Mouse (Mus musculus) stomach, embryonic 16.5 days (tissue): ENCODE measurements around the gene Slc5a4b. TPM values are rescaled to one million over a fixed set of nuclear protein-coding genes. Genes with fewer than 3 reads are reported as not detected.

Experiments
- ATAC-seq: fragments of 200-750 bp; cut with Nextera tagmentation; 2 replicates; pipeline ENCODE4 v1.8.0; 2017; ENCODE audit warnings: moderate number of reproducible peaks, moderate TSS enrichment; ENCODE audit not compliant: insufficient read depth, low FRiP score
- H3K27ac ChIP-seq: fragments of 300-500 bp; sonication (generic); 2 replicates; pipeline ENCODE4 v1.5.1; 2014; ENCODE audit warnings: low read length
- H3K27me3 ChIP-seq: fragments of 300-500 bp; sonication (generic); 2 replicates; pipeline ENCODE4 v1.6.1; 2014; ENCODE audit warnings: low read length, control low read depth, mixed read lengths; ENCODE audit not compliant: control insufficient read depth, insufficient read depth
- H3K36me3 ChIP-seq: fragments of 300-500 bp; sonication (generic); 2 replicates; pipeline ENCODE4 v1.6.1; 2014; ENCODE audit warnings: low read length; ENCODE audit not compliant: control insufficient read depth, insufficient read depth
- H3K4me1 ChIP-seq: fragments of 300-500 bp; sonication (generic); 2 replicates; pipeline ENCODE4 v1.6.1; 2014; ENCODE audit warnings: low read length, control low read depth, mixed read lengths; ENCODE audit not compliant: control insufficient read depth, insufficient read depth
- H3K4me2 ChIP-seq: fragments of 300-500 bp; sonication (generic); 2 replicates; pipeline ENCODE4 v1.6.1; 2014; ENCODE audit warnings: low read depth, low read length, mixed read lengths
- H3K4me3 ChIP-seq: fragments of 300-500 bp; sonication (generic); replicated peaks from 2 replicates; pipeline ENCODE4 v1.5.1; 2014; ENCODE audit warnings: mild to moderate bottlenecking, low read length
- H3K9ac ChIP-seq: fragments of 300-500 bp; sonication (generic); 2 replicates; pipeline ENCODE4 v1.6.1; 2014; ENCODE audit warnings: low read length
- H3K9me3 ChIP-seq: fragments of 300-500 bp; sonication (generic); replicated peaks from 2 replicates; pipeline ENCODE4 v1.6.1; 2016; ENCODE audit warnings: low read length, control low read depth; ENCODE audit not compliant: control insufficient read depth
- WGBS: fragments of 180-500 bp; shearing (Covaris S2); extraction: QIAGEN DNeasy Blood & Tissue Kit; methylation state at CpG from one replicate; pipeline ENCODE4 v1.1.7; 2014; 5-methylcytosine and 5-hydroxymethylcytosine counted together
- polyA plus RNA-seq: library from polyadenylated mRNA; unstranded; fragments of >200 nt; fragmentation: Nextera tagmentation; extraction: Ambion mirVana; gene quantifications from 2 replicates; pipeline ENCODE4 v1.2.1, GENCODE M21; 2015

The Slc5a4b gene
- polyA plus RNA-seq, 1 experiment from 2014 or later, result 0.15 TPM

GRCm38 (mm10) chr10:76032402-76033118 is 78.2 kb downstream of the Slc5a4b start, which contains the start of gene Zfp280b:
Zfp280b (plus strand) TSS chr10:76032650.
- peak within 1 kb of the TSS; percentile 69; the same call in 1 of the 2 replicates for H3K27ac ChIP-seq
- H3K9ac ChIP-seq, result peak within 1 kb of the TSS; percentile 94
- WGBS, result under 1% methylated on average over 58 of the region's 58 CpGs
- no peaks in the 10 kb centered on the region for H3K27me3 ChIP-seq
- peak within 1 kb of the TSS; percentile 85 for H3K4me3 ChIP-seq
- H3K4me2 ChIP-seq, result peak within 1 kb of the TSS; percentile 75
- no peaks in the 10 kb centered on the region for H3K9me3 ChIP-seq
- H3K4me1 ChIP-seq, result no peaks in the 10 kb centered on the region
- H3K36me3 ChIP-seq, result 0 out of 2 replicates have a peak, but pooled peaks cover under 1% of the 10 kb centered on the region
- peak; percentile 98 for ATAC-seq

- H3K9ac ChIP-seq, result peak overlapping the region; percentile 94
- H3K27me3 ChIP-seq, result no peaks in the 10 kb centered on the region
- WGBS, result 49% methylated on average over 14 of the region's 14 CpGs
- H3K4me2 ChIP-seq, result peak overlapping the region; percentile 75
- peak overlapping the region; percentile 69; the same call in 1 of the 2 replicates for H3K27ac ChIP-seq
- peak overlapping the region; percentile 85 for H3K4me3 ChIP-seq
- no peaks in the 10 kb centered on the region for H3K36me3 ChIP-seq
- H3K9me3 ChIP-seq, result no peaks in the 10 kb centered on the region
- peak; percentile 72 for ATAC-seq
- no peaks in the 10 kb centered on the region for H3K4me1 ChIP-seq
These were observed 79.0 kb downstream of the Slc5a4b start for GRCm38 (mm10) chr10:76031511-76032401.

- WGBS, result 65% methylated on average over 5 of the region's 5 CpGs
These were observed 80.3 kb downstream of the Slc5a4b start for GRCm38 (mm10) chr10:76030496-76030895.

GRCm38 (mm10) chr10:76029276-76029675 is 81.5 kb downstream of the Slc5a4b start:
- Histone ChIP-seq H3K36me3 (no peaks in the 10 kb centered on the region), H3K4me2 (no peak overlapping the region), H3K27me3 (no peaks in the 10 kb centered on the region), H3K9me3 (no peaks in the 10 kb centered on the region), H3K9ac (no peak overlapping the region), H3K27ac (no peak overlapping the region), H3K4me1 (no peaks in the 10 kb centered on the region), H3K4me3 (no peak overlapping the region)
- 82% methylated on average over 5 of the region's 5 CpGs for WGBS
- ATAC-seq, result no peak

More at GRCm38 (mm10) chr10:76030496-76030895, 80.3 kb downstream of the Slc5a4b start:
- no peaks in the 10 kb centered on the region for H3K4me1 ChIP-seq
- no peak overlapping the region for H3K9ac ChIP-seq
- no peak overlapping the region for H3K4me2 ChIP-seq
- ATAC-seq, result no peak
- H3K9me3 ChIP-seq, result no peaks in the 10 kb centered on the region
- no peak overlapping the region for H3K27ac ChIP-seq
- H3K27me3 ChIP-seq, result no peaks in the 10 kb centered on the region
- no peak overlapping the region for H3K4me3 ChIP-seq
- no peaks in the 10 kb centered on the region for H3K36me3 ChIP-seq

- no peaks in the 10 kb centered on the region for H3K27me3 ChIP-seq
- H3K4me1 ChIP-seq, result no peaks in the 10 kb centered on the region
- H3K4me3 ChIP-seq, result no peak overlapping the region
- H3K9ac ChIP-seq, result no peak overlapping the region
- H3K27ac ChIP-seq, result no peak overlapping the region
- WGBS, result 65% methylated on average over 9 of the region's 9 CpGs
- H3K9me3 ChIP-seq, result no peaks in the 10 kb centered on the region
- no peaks in the 10 kb centered on the region for H3K36me3 ChIP-seq
- ATAC-seq, result no peak
- no peak overlapping the region for H3K4me2 ChIP-seq
These were observed 82.4 kb downstream of the Slc5a4b start for GRCm38 (mm10) chr10:76028396-76028795.

- H3K4me1 ChIP-seq, result no peaks in the 10 kb centered on the region
- no peaks in the 10 kb centered on the region for H3K36me3 ChIP-seq
- no peak overlapping the region for H3K27ac ChIP-seq
- H3K9ac ChIP-seq, result no peak overlapping the region
- no peak for ATAC-seq
- no peak overlapping the region for H3K4me3 ChIP-seq
- no peaks in the 10 kb centered on the region for H3K9me3 ChIP-seq
- no peaks in the 10 kb centered on the region for H3K27me3 ChIP-seq
- 15% methylated on average over 4 of the region's 4 CpGs for WGBS
- no peak overlapping the region for H3K4me2 ChIP-seq
These were observed 82.8 kb downstream of the Slc5a4b start for GRCm38 (mm10) chr10:76028016-76028366.

- Histone ChIP-seq H3K36me3 (no peaks in the 10 kb centered on the region), H3K4me2 (no peak overlapping the region), H3K4me1 (no peaks in the 10 kb centered on the region), H3K27ac (no peak overlapping the region), H3K27me3 (no peaks in the 10 kb centered on the region), H3K4me3 (no peak overlapping the region), H3K9me3 (no peaks in the 10 kb centered on the region), H3K9ac (no peak overlapping the region)
- 60% methylated on average over 11 of the region's 12 CpGs for WGBS
- ATAC-seq, result no peak
These were observed 83.4 kb downstream of the Slc5a4b start for GRCm38 (mm10) chr10:76027127-76028015.

GRCm38 (mm10) chr10:76025470-76026190 is 85.1 kb downstream of the Slc5a4b start:
- Histone ChIP-seq H3K27me3 (no peaks in the 10 kb centered on the region), H3K4me1 (no peaks in the 10 kb centered on the region), H3K27ac (no peak overlapping the region), H3K4me2 (no peak overlapping the region), H3K4me3 (no peak overlapping the region), H3K9me3 (no peaks in the 10 kb centered on the region), H3K9ac (no peak overlapping the region), H3K36me3 (no peaks in the 10 kb centered on the region)
- WGBS, result 92% methylated on average over 10 of the region's 10 CpGs
- no peak for ATAC-seq
